Mouse (Mus musculus) stomach, embryonic 14.5 days (tissue): ENCODE data around the gene Podn. TPM values are rescaled to one million over a fixed set of nuclear protein-coding genes. Genes with fewer than 3 reads are reported as not detected.

Experiments used
- ATAC-seq: fragments of 200-750 bp; cut with Nextera tagmentation; 2 replicates; pipeline ENCODE4 v1.8.0; 2017; ENCODE audit warnings: low read depth, moderate TSS enrichment; ENCODE audit not compliant: insufficient number of reproducible peaks, insufficient read depth, low FRiP score
- H3K27ac ChIP-seq: fragments of 300-500 bp; sonication (generic); 2 replicates; pipeline ENCODE4 v1.5.1; 2014; ENCODE audit warnings: mild to moderate bottlenecking, low read length, moderate library complexity, mixed read lengths
- H3K27me3 ChIP-seq: fragments of 300-500 bp; sonication (generic); 2 replicates; pipeline ENCODE4 v1.6.1; 2014; ENCODE audit warnings: low read length, control low read depth, mixed read lengths; ENCODE audit not compliant: control insufficient read depth, insufficient read depth
- H3K36me3 ChIP-seq: fragments of 300-500 bp; sonication (generic); 2 replicates; pipeline ENCODE4 v1.6.1; 2014; ENCODE audit warnings: mild to moderate bottlenecking, control low read depth, low read length, moderate library complexity, mixed read lengths; ENCODE audit not compliant: control insufficient read depth, insufficient read depth
- H3K4me1 ChIP-seq: fragments of 300-500 bp; sonication (generic); 2 replicates; pipeline ENCODE4 v1.6.1; 2014; ENCODE audit warnings: low read length, control low read depth, mixed read lengths; ENCODE audit not compliant: control insufficient read depth, insufficient read depth
- H3K4me2 ChIP-seq: fragments of 300-500 bp; sonication (generic); replicated peaks from 2 replicates; pipeline ENCODE4 v1.6.1; 2014; ENCODE audit warnings: low read depth, low read length, control low read depth
- H3K4me3 ChIP-seq: fragments of 300-500 bp; sonication (generic); 2 replicates; pipeline ENCODE4 v1.5.1; 2014; ENCODE audit warnings: low read depth, low read length, control low read depth
- H3K9ac ChIP-seq: fragments of 300-500 bp; sonication (generic); replicated peaks from 2 replicates; pipeline ENCODE4 v1.6.1; 2014; ENCODE audit warnings: low read depth, mild to moderate bottlenecking, control low read depth, low read length, moderate library complexity, mixed read lengths
- H3K9me3 ChIP-seq: fragments of 300-500 bp; sonication (generic); 2 replicates; pipeline ENCODE4 v1.6.1; 2016; ENCODE audit warnings: low read depth, low read length, control low read depth; ENCODE audit not compliant: control insufficient read depth
- WGBS: fragments of 180-500 bp; shearing (Covaris S2); extraction: QIAGEN DNeasy Blood & Tissue Kit; methylation state at CpG from one replicate; pipeline ENCODE4 v1.1.7; 2014; 5-methylcytosine and 5-hydroxymethylcytosine counted together
- polyA plus RNA-seq: library from polyadenylated mRNA; unstranded; fragments of >200 nt; fragmentation: Nextera tagmentation; extraction: Ambion mirVana; gene quantifications from 2 replicates; pipeline ENCODE4 v1.2.1, GENCODE M21; 2014

Gene Podn
- polyA plus RNA-seq, 1 experiment from 2014 or later, result 3.4 TPM

- 78% methylated on average over 5 of the region's 5 CpGs for WGBS
- no peak for ATAC-seq
- Histone ChIP-seq H3K4me3 (no peak overlapping the region), H3K9me3 (no peaks in the 10 kb centered on the region), H3K4me2 (no peak overlapping the region), H3K4me1 (no peaks in the 10 kb centered on the region), H3K27ac (no peak overlapping the region), H3K36me3 (no peaks in the 10 kb centered on the region), H3K27me3 (no peaks in the 10 kb centered on the region), H3K9ac (no peak overlapping the region)
These were observed 110.4 kb downstream of the Podn start for GRCm38 (mm10) chr4:107985812-107986211.

- 56% methylated on average over 7 of the region's 7 CpGs for WGBS
- H3K9me3 ChIP-seq, result no peaks in the 10 kb centered on the region
- no peak overlapping the region; the same call in 1 of the 2 replicates for H3K27ac ChIP-seq
- no peaks in the 10 kb centered on the region for H3K27me3 ChIP-seq
- no peak overlapping the region for H3K9ac ChIP-seq
- no peaks in the 10 kb centered on the region for H3K36me3 ChIP-seq
- H3K4me3 ChIP-seq, result no peak overlapping the region
- 0 out of 2 replicates have a peak, but pooled peaks cover under 1% of the 10 kb centered on the region for H3K4me1 ChIP-seq
- H3K4me2 ChIP-seq, result no peak overlapping the region
- peak; percentile 37; the same call in 1 of the 2 replicates for ATAC-seq
These were observed 111.8 kb downstream of the Podn start for GRCm38 (mm10) chr4:107984282-107984981.

- 78% methylated on average over 1 of the region's 1 CpGs for WGBS
- no peak for ATAC-seq
- Histone ChIP-seq H3K9ac (no peak overlapping the region), H3K36me3 (no peaks in the 10 kb centered on the region), H3K27me3 (no peaks in the 10 kb centered on the region), H3K4me2 (no peak overlapping the region), H3K4me3 (no peak overlapping the region), H3K9me3 (no peaks in the 10 kb centered on the region), H3K27ac (no peak overlapping the region; the same call in 1 of the 2 replicates), H3K4me1 (0 out of 2 replicates have a peak, but pooled peaks cover 3% of the 10 kb centered on the region)
These were observed 112.5 kb downstream of the Podn start for GRCm38 (mm10) chr4:107983717-107984116.

GRCm38 (mm10) chr4:107980002-107980600 is 116.1 kb downstream of the Podn start:
- no peak overlapping the region for H3K4me3 ChIP-seq
- H3K36me3 ChIP-seq, result no peaks in the 10 kb centered on the region
- 0 out of 2 replicates have a peak, but pooled peaks cover 3% of the 10 kb centered on the region for H3K4me1 ChIP-seq
- H3K9ac ChIP-seq, result no peak overlapping the region
- no peaks in the 10 kb centered on the region for H3K9me3 ChIP-seq
- 79% methylated on average over 6 of the region's 6 CpGs for WGBS
- no peak overlapping the region for H3K27ac ChIP-seq
- no peaks in the 10 kb centered on the region for H3K27me3 ChIP-seq
- no peak for ATAC-seq
- no peak overlapping the region for H3K4me2 ChIP-seq

- no peaks in the 10 kb centered on the region for H3K36me3 ChIP-seq
- WGBS, result 40% methylated on average over 2 of the region's 2 CpGs
- H3K4me2 ChIP-seq, result no peak overlapping the region
- H3K27ac ChIP-seq, result no peak overlapping the region
- no peaks in the 10 kb centered on the region for H3K9me3 ChIP-seq
- no peak overlapping the region for H3K9ac ChIP-seq
- H3K27me3 ChIP-seq, result no peaks in the 10 kb centered on the region
- H3K4me3 ChIP-seq, result no peak overlapping the region
- no peak for ATAC-seq
- H3K4me1 ChIP-seq, result 0 out of 2 replicates have a peak, but pooled peaks cover 3% of the 10 kb centered on the region
These were observed 116.7 kb downstream of the Podn start for GRCm38 (mm10) chr4:107979530-107979929.

GRCm38 (mm10) chr4:107977593-107977992 is 118.7 kb downstream of the Podn start:
- no peak for ATAC-seq
- H3K27ac ChIP-seq, result no peak overlapping the region
- H3K4me1 ChIP-seq, result 0 out of 2 replicates have a peak, but pooled peaks cover 3% of the 10 kb centered on the region
- no peaks in the 10 kb centered on the region for H3K9me3 ChIP-seq
- 60% methylated on average over 4 of the region's 4 CpGs for WGBS
- H3K36me3 ChIP-seq, result no peaks in the 10 kb centered on the region
- no peak overlapping the region for H3K9ac ChIP-seq
- H3K4me2 ChIP-seq, result no peak overlapping the region
- H3K4me3 ChIP-seq, result no peak overlapping the region
- H3K27me3 ChIP-seq, result no peaks in the 10 kb centered on the region

- no peak overlapping the region for H3K9ac ChIP-seq
- 0 out of 2 replicates have a peak, but pooled peaks cover 3% of the 10 kb centered on the region for H3K4me1 ChIP-seq
- no peaks in the 10 kb centered on the region for H3K9me3 ChIP-seq
- H3K27ac ChIP-seq, result no peak overlapping the region
- no peak for ATAC-seq
- H3K4me2 ChIP-seq, result no peak overlapping the region
- no peak overlapping the region for H3K4me3 ChIP-seq
- no peaks in the 10 kb centered on the region for H3K27me3 ChIP-seq
- no peaks in the 10 kb centered on the region for H3K36me3 ChIP-seq
- WGBS, result 62% methylated on average over 7 of the region's 7 CpGs
These were observed 121.2 kb downstream of the Podn start for GRCm38 (mm10) chr4:107975004-107975403.

- ATAC-seq, result no peak
- H3K27ac ChIP-seq, result no peak overlapping the region
- 68% methylated on average over 11 of the region's 11 CpGs for WGBS
These were observed 121.7 kb downstream of the Podn start for GRCm38 (mm10) chr4:107974527-107974926.

More at GRCm38 (mm10) chr4:107974527-107974926, 121.7 kb downstream of the Podn start:
- Histone ChIP-seq H3K9me3 (no peaks in the 10 kb centered on the region), H3K36me3 (no peaks in the 10 kb centered on the region), H3K4me3 (no peak overlapping the region), H3K9ac (no peak overlapping the region), H3K4me1 (0 out of 2 replicates have a peak, but pooled peaks cover 3% of the 10 kb centered on the region), H3K4me2 (no peak overlapping the region), H3K27me3 (no peaks in the 10 kb centered on the region)
